Mouse (Mus musculus) intestine, embryonic 14.5 days (tissue): ENCODE measurements around the gene Gm37240. TPM values are rescaled to one million over a fixed set of nuclear protein-coding genes. Genes with fewer than 3 reads are reported as not detected.

Experiments
- ATAC-seq: fragments of 200-750 bp; cut with Nextera tagmentation; replicated peaks from 2 replicates; pipeline ENCODE4 v1.8.0; 2017; ENCODE audit warnings: low read depth, moderate number of reproducible peaks, moderate TSS enrichment, moderate library complexity; ENCODE audit not compliant: low FRiP score, low TSS enrichment
- DNase-seq: peaks from one replicate; pipeline ENCODE4 v3.0.0-alpha.2; 2018; ENCODE audit warnings: low spot score
- H3K27ac ChIP-seq: fragments of 300-500 bp; sonication (generic); 2 replicates; pipeline ENCODE4 v1.5.1; 2014; ENCODE audit warnings: low read depth, mild to moderate bottlenecking, control low read depth
- H3K27me3 ChIP-seq: fragments of 300-500 bp; sonication (generic); replicated peaks from 2 replicates; pipeline ENCODE4 v1.6.1; 2014; ENCODE audit warnings: low read length, control low read depth; ENCODE audit not compliant: control insufficient read depth, insufficient read depth
- H3K36me3 ChIP-seq: fragments of 300-500 bp; sonication (generic); 2 replicates; pipeline ENCODE4 v1.6.1; 2014; ENCODE audit warnings: low read length, control low read depth; ENCODE audit not compliant: control insufficient read depth, insufficient read depth
- H3K4me1 ChIP-seq: fragments of 300-500 bp; sonication (generic); replicated peaks from 2 replicates; pipeline ENCODE4 v1.6.1; 2014; ENCODE audit warnings: low read length, control low read depth, mixed read lengths; ENCODE audit not compliant: control insufficient read depth, insufficient read depth
- H3K4me2 ChIP-seq: fragments of 300-500 bp; sonication (generic); 2 replicates; pipeline ENCODE4 v1.6.1; 2014; ENCODE audit warnings: low read length
- H3K4me3 ChIP-seq: fragments of 300-500 bp; sonication (generic); 2 replicates; pipeline ENCODE4 v1.5.1; 2014; ENCODE audit warnings: low read depth, low read length, control low read depth, mixed read lengths
- H3K9ac ChIP-seq: fragments of 300-500 bp; sonication (generic); 2 replicates; pipeline ENCODE4 v1.6.1; 2014; ENCODE audit warnings: mild to moderate bottlenecking, low read length
- H3K9me3 ChIP-seq: fragments of 300-500 bp; sonication (generic); 2 replicates; pipeline ENCODE4 v1.6.1; 2016; ENCODE audit warnings: low read length, control low read depth; ENCODE audit not compliant: control insufficient read depth
- WGBS: fragments of 180-500 bp; shearing (Covaris S2); extraction: QIAGEN DNeasy Blood & Tissue Kit; methylation state at CpG from one replicate; pipeline ENCODE4 v1.1.7; 2014; 5-methylcytosine and 5-hydroxymethylcytosine counted together
- polyA plus RNA-seq: library from polyadenylated mRNA; unstranded; fragments of >200 nt; fragmentation: Nextera tagmentation; extraction: Ambion mirVana; gene quantifications from 2 replicates; pipeline ENCODE4 v1.2.1, GENCODE M21; 2014

The Gm37240 gene
- polyA plus RNA-seq, 1 experiment from 2014 or later = 5.3 TPM

DNA sequence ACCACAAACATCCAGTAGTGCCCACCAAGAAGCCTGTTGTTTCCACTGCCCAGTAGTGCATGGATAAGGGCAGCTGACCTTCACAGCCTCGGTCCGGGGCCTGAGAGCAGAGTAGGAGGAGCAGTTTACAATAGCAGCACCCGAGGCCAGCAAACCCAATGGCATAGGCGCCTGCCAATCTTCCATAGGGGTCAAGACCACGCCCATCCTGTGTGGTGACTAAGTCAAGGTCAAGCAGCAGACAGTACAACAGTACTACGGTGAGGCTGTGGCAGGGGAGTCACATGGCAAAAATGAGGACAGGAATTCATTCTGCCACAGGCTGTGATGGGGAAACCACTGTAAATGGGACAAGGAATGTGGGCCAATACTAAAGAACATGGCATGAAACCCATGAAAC is 417.6 kb downstream of the Gm37240 start:
- Histone ChIP-seq H3K36me3 (no peaks in the 10 kb centered on the region), H3K9me3 (no peaks in the 10 kb centered on the region), H3K4me2 (no peak overlapping the region), H3K4me3 (no peak overlapping the region), H3K27ac (no peak overlapping the region), H3K4me1 (no peaks in the 10 kb centered on the region), H3K9ac (no peak overlapping the region), H3K27me3 (no peaks in the 10 kb centered on the region)
- DNase-seq = no peak
- 75% methylated on average over 6 of the region's 6 CpGs for WGBS
- ATAC-seq = no peak

DNA sequence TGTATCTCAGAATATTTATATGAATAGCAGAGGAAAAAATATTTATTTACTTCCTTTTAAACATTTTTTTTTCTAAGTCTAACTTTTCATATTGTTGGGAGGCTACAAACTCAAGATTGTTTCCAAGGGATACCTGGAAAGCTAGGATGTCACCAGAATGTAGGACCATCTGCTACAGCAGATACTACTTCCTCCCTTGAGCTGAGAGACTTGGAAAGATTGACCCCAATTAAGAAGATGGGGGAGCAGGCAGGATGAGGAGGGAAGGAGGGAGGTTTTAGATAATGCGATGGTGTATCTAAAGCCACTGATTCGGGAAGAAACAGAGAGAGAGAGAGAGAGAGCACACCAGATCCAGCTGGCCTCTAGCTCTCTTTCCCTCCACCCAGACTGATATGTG is 418.3 kb downstream of the Gm37240 start:
- no peak for ATAC-seq
- no peaks in the 10 kb centered on the region for H3K4me1 ChIP-seq

DNA sequence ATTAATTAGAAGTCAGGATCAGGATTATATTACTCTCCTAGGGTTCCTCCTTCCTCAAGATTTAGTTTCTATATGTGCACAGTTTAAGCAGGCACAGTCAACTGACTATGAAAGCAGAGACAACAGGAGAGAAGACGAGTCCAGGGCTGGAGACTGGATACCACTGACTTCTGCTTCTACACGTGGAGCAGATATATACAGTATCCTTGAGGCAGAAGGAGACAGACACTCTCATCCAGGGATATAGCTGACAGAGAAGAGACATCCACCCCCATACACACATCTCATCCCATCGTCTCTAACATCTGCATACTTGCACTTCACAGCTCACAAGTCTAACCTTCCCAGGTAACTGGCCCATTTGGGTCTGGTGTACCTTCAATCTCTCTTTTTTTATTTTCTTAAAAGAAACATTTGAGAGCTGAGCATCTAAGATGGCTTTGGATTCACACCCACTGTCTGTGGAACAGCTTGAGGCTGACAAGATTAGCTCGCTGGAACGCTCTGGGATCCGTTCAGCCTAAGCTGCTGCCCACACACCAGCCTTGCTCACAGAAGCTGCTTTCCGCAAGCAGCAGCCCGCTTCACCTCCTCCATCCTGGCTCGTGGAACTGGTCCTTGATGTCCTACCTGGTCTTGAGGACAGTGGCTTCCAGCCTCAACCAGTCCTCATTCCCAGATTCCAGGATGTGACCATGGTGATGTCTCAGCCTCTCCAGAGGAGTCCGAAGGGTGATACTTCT is 421.9 kb downstream of the Gm37240 start:
- no peak overlapping the region for H3K4me3 ChIP-seq
- no peaks in the 10 kb centered on the region for H3K27me3 ChIP-seq
- no peaks in the 10 kb centered on the region for H3K36me3 ChIP-seq
- WGBS = 79% methylated on average over 10 of the region's 10 CpGs
- H3K9me3 ChIP-seq = no peaks in the 10 kb centered on the region
- DNase-seq (no peak), ATAC-seq (no peak)
- H3K27ac ChIP-seq = no peak overlapping the region
- H3K4me2 ChIP-seq = no peak overlapping the region
- no peak overlapping the region for H3K9ac ChIP-seq
- no peaks in the 10 kb centered on the region for H3K4me1 ChIP-seq

More for the DNA sequence above, 418.3 kb downstream of the Gm37240 start:
- H3K27ac ChIP-seq = no peak overlapping the region
- no peak overlapping the region for H3K4me2 ChIP-seq
- H3K36me3 ChIP-seq = no peaks in the 10 kb centered on the region
- 83% methylated on average over 2 of the region's 2 CpGs for WGBS
- no peak overlapping the region for H3K4me3 ChIP-seq
- H3K9me3 ChIP-seq = no peaks in the 10 kb centered on the region
- H3K9ac ChIP-seq = no peak overlapping the region
- no peak for DNase-seq
- no peaks in the 10 kb centered on the region for H3K27me3 ChIP-seq

DNA sequence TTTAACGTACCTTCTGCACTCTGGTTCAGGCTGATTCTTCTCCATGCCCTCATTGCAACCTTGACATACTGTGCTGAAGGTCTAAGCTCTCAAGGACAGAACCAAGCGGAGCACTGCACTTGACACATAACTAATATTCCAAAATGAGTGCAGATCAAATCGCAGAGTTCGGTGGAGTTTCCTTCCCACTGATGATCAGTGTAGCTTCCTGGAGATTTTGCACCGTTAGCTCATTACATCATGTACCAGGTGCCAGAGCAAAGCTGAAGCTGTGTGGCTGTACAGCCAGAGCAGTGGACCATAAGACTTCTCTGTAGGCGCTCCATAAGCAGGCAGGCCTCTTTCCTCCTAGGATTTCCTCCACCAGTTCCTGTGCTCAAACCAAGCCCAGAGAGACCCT is 427.3 kb downstream of the Gm37240 start:
- no peaks in the 10 kb centered on the region for H3K27me3 ChIP-seq
- ATAC-seq = no peak
- no peaks in the 10 kb centered on the region for H3K9me3 ChIP-seq
- H3K4me2 ChIP-seq = no peak overlapping the region
- H3K4me3 ChIP-seq = no peak overlapping the region
- no peak for DNase-seq
- no peaks in the 10 kb centered on the region for H3K36me3 ChIP-seq
- H3K4me1 ChIP-seq = no peaks in the 10 kb centered on the region
- 90% methylated on average over 6 of the region's 6 CpGs for WGBS
- H3K9ac ChIP-seq = no peak overlapping the region
- H3K27ac ChIP-seq = no peak overlapping the region

DNA sequence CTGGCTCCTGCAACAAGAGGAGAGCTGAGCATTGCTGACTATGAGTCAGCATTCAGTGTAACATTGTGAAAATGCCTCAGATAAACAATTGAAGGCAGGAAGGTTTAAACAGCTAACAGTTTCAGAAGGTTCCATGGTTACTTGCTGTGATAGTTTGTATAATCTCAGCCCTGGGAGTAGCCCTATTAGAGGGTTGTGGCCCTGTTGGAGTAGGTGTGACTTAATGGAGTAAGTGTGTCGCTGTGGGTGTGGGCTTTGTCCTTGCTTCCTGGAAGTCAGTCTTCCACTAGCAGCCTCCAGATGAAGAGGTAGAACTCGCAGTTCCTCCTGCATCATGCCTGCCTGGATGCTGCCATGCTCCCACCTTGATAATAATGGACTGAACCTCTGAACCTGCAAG is 430.3 kb downstream of the Gm37240 start:
- Histone ChIP-seq H3K4me1 (no peaks in the 10 kb centered on the region), H3K36me3 (no peaks in the 10 kb centered on the region), H3K4me3 (no peak overlapping the region), H3K27ac (no peak overlapping the region), H3K9me3 (no peaks in the 10 kb centered on the region), H3K4me2 (no peak overlapping the region), H3K27me3 (no peaks in the 10 kb centered on the region), H3K9ac (no peak overlapping the region)
- ATAC-seq = no peak
- no peak for DNase-seq
- WGBS = 83% methylated on average over 2 of the region's 2 CpGs

DNA sequence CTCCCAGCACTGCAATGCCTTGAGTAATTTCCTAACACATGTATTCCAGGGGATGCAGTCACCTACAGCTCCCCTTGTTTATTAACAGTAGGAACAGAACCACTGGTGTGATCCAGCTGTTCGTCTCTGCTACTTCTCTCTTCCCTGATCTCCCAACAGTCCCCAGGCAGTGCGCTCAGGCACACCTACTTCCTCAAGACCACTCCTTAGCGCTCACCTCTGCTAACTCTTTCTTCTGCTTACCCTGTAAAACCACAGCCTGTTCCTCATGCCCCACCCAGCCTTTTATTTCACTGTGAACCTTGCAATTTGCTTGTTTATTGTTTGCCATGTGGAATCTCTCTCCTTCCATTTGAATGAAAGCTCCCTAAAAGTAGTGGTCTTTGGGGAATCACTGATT is 431.9 kb downstream of the Gm37240 start:
- no peaks in the 10 kb centered on the region for H3K36me3 ChIP-seq
- H3K27ac ChIP-seq = no peak overlapping the region
- H3K4me3 ChIP-seq = no peak overlapping the region
- H3K9me3 ChIP-seq = no peaks in the 10 kb centered on the region
- WGBS = 62% methylated on average over 3 of the region's 3 CpGs
- ATAC-seq = no peak
- H3K4me1 ChIP-seq = no peaks in the 10 kb centered on the region
- DNase-seq = no peak
- H3K4me2 ChIP-seq = no peak overlapping the region
- no peaks in the 10 kb centered on the region for H3K27me3 ChIP-seq
- no peak overlapping the region for H3K9ac ChIP-seq

DNA sequence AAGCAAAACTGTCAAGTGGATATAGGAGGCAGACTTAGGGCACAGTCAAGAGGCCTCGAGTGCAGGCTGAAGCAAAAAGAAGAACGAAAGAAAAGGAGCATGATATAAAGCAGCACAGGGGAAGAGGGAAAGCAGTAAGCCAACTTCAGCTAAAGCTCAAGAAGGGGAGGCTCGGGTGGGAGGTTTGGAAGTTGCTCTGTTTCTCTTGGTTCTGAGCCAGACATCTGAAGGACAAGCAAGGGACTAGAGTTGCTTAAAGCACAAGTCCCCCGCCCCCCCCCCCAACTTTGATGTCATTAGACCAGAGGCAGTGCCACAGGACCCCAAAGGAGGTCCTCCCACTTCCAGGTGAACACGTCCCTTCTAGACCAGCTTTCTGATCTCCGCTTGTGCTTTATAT is 433.3 kb downstream of the Gm37240 start:
- DNase-seq (no peak), ATAC-seq (no peak)
- Histone ChIP-seq H3K4me3 (no peak overlapping the region), H3K4me1 (no peaks in the 10 kb centered on the region), H3K27ac (no peak overlapping the region), H3K9me3 (no peaks in the 10 kb centered on the region), H3K36me3 (no peaks in the 10 kb centered on the region), H3K4me2 (no peak overlapping the region), H3K27me3 (no peaks in the 10 kb centered on the region), H3K9ac (no peak overlapping the region)
- 73% methylated on average over 6 of the region's 6 CpGs for WGBS

DNA sequence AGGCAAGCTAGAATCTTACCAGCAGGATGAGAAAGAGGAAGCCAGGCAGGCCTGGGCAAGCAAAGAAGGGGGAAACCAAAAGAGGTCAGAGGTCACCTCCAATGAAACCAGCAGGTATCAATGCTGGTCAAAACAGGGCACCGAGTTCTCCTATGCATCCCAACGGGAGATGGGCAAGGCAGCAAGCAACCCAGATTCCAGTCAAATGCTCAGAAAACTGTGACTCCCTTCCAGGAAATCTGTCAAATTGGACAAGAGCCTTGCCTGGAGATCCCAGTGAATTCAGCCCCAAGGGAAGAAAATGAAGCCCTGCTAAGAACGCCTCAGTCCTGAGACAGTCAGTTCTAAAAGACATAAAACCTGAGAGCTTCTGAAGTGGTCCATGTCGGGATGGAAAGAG is 437.9 kb downstream of the Gm37240 start:
- Histone ChIP-seq H3K4me3 (no peak overlapping the region), H3K27me3 (no peaks in the 10 kb centered on the region), H3K9me3 (no peaks in the 10 kb centered on the region), H3K9ac (no peak overlapping the region), H3K4me1 (no peaks in the 10 kb centered on the region), H3K4me2 (no peak overlapping the region), H3K27ac (no peak overlapping the region), H3K36me3 (no peaks in the 10 kb centered on the region)
- ATAC-seq (no peak), DNase-seq (no peak)
- WGBS = 80% methylated on average over 4 of the region's 4 CpGs

DNA sequence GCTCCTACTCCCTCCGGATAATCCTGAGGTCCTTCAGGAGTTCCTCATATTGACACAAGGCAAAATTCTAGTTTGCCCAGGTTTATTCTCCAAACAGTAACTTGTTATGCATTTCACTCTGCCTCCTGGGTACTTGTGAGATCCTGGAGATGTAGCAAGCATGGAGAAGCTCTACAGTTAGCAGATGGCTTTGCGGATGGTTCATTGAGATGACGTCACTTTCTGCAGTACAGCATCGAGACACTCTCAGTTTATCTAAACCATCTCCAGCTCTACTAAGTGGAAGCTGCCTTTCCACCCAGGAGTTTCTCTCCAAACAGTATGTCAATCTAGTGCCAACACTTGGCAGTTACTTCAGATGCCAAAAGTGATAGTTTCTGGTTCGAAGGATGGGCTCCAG is 444.5 kb downstream of the Gm37240 start:
- no peaks in the 10 kb centered on the region for H3K4me1 ChIP-seq
- no peak overlapping the region for H3K9ac ChIP-seq
- no peak overlapping the region for H3K27ac ChIP-seq
- H3K36me3 ChIP-seq = no peaks in the 10 kb centered on the region
- H3K27me3 ChIP-seq = no peaks in the 10 kb centered on the region
- no peaks in the 10 kb centered on the region for H3K9me3 ChIP-seq
- DNase-seq (no peak), ATAC-seq (no peak)
- H3K4me3 ChIP-seq = no peak overlapping the region
- no peak overlapping the region for H3K4me2 ChIP-seq
- WGBS = 90% methylated on average over 5 of the region's 5 CpGs
